Mouse (Mus musculus) frontal cortex, postnatal 36 days (tissue): Measurements from ENCODE around the gene Evi5l.
"Not testable (repeated sequence)": the region's sequence is repeated elsewhere in the genome, so short reads cannot be mapped to it uniquely, and the experiment has no call there.

Experiments
- DNase-seq, 2 experiments: peaks; one replicate each; pipeline ENCODE4 v3.0.0; 2022; ENCODE audit warnings: low spot score in 2 of 2

Evi5l gene

GRCm38 (mm10) chr8:4238434-4239192, 72.2 kb downstream of the Evi5l start, which contains the start of the genes Map2k7 and Gm49320:
Gene Map2k7, plus strand, starts transcription at chr8:4238740.
Gene Gm49320, plus strand, starts transcription at chr8:4238865.
- peak; percentile 100 for DNase-seq

DNA sequence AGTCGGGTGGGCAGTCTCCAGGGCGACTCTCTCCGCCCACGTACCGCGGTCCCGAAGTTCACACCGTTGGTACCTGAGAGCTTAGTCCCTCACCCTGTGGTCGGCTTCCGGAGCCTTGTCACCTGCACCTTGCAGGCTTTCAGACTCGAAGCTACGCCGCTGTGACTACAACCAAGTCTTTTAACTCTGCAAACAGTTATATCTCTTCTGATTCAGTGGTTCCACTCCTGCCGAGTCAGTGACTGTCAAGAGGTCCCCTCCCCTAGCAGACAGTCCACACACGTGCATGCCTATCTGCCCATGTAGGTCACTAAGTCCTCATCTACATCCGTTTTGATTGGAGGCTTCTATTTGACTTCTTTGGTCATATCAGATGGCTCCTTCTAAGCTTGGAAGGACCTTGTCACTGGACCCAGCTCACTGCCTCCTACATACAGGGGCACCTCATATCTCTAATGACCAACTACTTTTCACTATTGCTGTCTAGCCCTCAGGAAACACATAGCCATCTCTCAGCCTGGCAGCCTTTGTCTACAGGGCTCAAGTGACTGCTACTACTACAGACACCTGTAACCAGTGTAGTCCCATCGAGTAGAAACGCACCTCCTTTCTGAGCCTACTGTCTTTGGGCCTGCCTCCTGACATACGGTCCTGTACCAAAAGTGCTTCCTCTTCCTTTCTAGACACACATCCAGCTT, 73.0 kb downstream of the Evi5l start:
- DNase-seq: no peak

GRCm38 (mm10) chr8:4245061-4245460, 78.7 kb downstream of the Evi5l start:
- DNase-seq: no peak

- no peak for DNase-seq
These were observed 79.4 kb downstream of the Evi5l start for GRCm38 (mm10) chr8:4245737-4246136.

DNA sequence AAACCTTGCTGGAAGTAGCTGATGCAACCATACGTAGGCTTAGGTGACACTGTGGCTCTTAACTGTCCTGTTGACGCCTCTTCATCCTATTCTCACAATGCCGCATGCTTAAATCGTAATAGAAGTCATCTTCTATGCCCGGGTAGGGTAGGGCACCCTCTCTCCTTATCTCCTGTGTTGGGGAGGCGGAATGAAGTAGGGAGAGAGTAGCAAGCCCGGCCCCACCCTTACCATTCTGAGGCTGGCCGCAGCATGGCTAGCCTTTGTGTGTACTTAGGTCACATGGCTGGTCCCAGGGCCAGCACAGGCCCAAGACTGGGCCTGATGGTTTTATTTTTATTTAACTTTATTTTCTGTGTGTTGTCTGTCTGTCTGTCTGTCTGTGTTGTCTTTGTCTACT, 80.9 kb downstream of the Evi5l start:
- DNase-seq: no peak

- DNase-seq: no peak
These were observed 81.7 kb downstream of the Evi5l start, which contains the start of gene Tgfbr3l for GRCm38 (mm10) chr8:4247951-4248540. Gene Tgfbr3l, plus strand, starts transcription at chr8:4248214.

DNA sequence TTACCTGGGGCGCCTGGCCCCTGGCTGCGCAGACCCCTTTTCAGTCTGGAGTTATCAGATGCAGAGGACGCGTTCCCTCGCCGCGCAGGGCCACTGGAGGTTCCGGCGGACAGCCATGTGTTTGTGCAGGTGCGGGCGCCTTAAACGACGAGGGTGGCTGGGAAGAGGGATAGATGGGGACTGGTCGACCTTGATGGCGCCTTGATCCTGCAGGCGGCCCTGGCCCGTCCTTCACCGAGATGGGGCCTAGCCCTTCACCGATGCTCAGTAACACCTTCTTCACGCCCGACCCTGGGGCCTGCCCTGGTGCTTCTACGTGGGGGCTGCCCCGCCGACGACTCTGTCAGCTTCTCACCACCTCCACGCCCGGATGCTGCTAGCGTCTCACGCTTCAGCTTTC, 82.8 kb downstream of the Evi5l start:
- DNase-seq: no peak

GRCm38 (mm10) chr8:4250306-4250970, 84.1 kb downstream of the Evi5l start:
- DNase-seq: peak; percentile 83 to 86

DNA sequence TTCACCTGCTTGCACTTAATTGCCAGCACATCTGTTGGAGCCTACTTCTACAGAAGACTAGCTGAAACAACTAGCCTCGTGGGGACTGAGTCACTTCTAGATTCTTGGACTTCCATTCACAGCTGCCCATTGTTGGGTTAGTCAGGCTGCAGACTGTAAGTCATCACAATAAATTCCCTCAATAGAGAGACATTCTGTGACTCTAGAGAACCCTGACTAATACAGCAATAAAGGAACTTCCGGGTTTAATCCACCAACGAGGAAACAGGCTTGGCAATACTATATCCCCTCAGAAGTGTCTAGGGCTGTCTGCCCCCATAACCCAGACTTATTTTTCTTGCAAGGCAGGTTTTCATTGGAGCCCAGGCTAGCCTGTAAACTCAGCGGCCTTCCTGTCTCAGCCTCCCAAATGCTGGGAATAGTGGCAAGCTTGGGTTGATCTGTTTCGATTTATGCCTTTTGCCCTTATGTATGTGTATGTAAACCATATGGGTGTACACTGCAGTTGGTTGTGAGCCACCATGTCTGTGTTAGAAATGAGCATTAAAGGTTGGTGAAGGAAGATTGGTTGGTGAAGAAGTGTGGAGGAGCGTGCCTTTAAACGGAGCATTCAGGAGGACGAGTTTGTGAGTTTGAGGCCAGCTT, 85.9 kb downstream of the Evi5l start:
- no peak for DNase-seq

- DNase-seq: peak; percentile 95 to 96
These were observed 86.8 kb downstream of the Evi5l start, which contains the start of gene Snapc2 for GRCm38 (mm10) chr8:4252934-4253841. Gene Snapc2, plus strand, starts transcription at chr8:4253080.

- DNase-seq: peak in 1 of 2 experiments; percentile 76
These were observed 87.6 kb downstream of the Evi5l start for GRCm38 (mm10) chr8:4254001-4254400.

DNA sequence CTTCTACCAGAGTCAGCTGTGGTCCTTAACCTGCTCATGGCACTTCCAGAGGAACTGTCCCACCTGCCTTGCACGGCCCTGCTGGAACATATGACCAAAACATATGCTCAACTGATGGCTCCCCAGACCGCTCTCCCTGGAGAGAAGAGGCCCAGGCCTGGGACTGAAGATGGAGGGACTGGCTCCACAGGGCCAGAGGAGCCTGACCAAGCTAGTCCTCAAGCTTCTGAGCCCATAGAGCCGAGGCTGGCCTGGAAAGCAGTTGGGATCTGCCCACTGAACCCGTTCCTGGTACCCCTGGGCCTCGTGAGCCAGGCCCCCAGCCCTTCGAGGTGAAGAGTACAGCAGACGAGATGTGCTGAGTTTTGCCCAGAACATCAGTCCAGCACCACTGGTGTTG, 89.1 kb downstream of the Evi5l start:
- not testable (repeated sequence) for DNase-seq

- peak; percentile 85 to 91 for DNase-seq
These were observed 90.5 kb downstream of the Evi5l start for GRCm38 (mm10) chr8:4256911-4257310.

- DNase-seq: no peak
These were observed 91.0 kb downstream of the Evi5l start for GRCm38 (mm10) chr8:4257350-4257749.

GRCm38 (mm10) chr8:4258233-4258632, 91.9 kb downstream of the Evi5l start:
- peak; percentile 84 to 86 for DNase-seq

DNA sequence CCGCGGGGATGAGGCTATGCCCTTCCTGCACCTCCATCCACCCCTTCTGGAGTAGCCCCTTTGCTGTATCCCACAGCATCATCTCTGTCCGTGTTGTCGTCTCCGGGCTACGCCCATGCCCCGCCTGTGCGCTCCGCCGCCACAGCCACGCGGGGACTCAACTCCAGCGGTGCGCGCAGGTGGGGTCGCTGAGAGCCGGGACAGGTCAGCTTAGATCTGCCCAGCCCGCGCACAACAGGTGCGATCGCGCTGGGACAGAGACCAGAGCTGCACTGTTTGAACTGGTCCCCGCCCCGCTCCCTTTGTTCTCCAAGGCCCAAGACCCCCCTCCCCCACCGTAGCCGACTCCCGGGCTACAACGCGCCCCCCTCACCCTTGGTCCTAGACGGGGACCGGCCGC, 92.3 kb downstream of the Evi5l start:
- DNase-seq: peak in 1 of 2 experiments; percentile 60

- peak; percentile 93 for DNase-seq
These were observed 92.9 kb downstream of the Evi5l start, which contains the start of gene Ctxn1 for GRCm38 (mm10) chr8:4259125-4259804. Gene Ctxn1, minus strand, starts transcription at chr8:4259274.

DNA sequence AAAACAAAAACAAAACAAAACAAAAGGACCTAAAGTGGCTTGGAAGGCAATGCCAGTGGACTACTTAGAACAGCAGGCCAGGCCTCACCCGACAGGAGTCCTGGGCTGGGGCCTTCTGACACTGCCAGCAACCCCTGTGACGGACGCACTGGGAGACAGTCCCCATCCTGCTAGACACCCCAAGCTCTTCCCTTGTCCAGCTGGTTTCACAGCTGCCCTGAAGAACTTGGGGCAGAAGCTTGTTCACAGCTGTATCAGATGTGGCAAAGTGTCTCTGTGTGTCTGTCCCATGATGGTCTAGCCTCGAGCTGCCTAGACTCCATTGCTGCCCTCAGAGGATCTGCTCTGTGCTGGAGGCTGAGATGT, 93.4 kb downstream of the Evi5l start:
- DNase-seq: no peak
